Mouse (Mus musculus) embryonic fibroblast, embryonic 13.5 days (primary cell): ENCODE data around the gene Gm3625.

Source experiments
- CTCF ChIP-seq: IDR thresholded peaks from 2 replicates; pipeline ENCODE4 v1.5.1; 2011; ENCODE audit warnings: mild to moderate bottlenecking, control low read depth, low read length, moderate library complexity, borderline replicate concordance; ENCODE audit not compliant: insufficient read depth
- POLR2A ChIP-seq: IDR thresholded peaks from 2 replicates; pipeline ENCODE4 v1.6.1; 2011; ENCODE audit warnings: low read depth, mild to moderate bottlenecking, control low read depth, low read length, moderate library complexity

- TF ChIP-seq POLR2A (no peak), CTCF (no peak)
These were observed 48.3 kb downstream of the Gm3625 start for GRCm38 (mm10) chr12:4544400-4544919.
